Mouse (Mus musculus) liver, adult 2 months (tissue): Measurements from ENCODE around the gene C130026I21Rik. TPM values are rescaled to one million over a fixed set of nuclear protein-coding genes. Genes with fewer than 3 reads are reported as not detected.
"Not testable (repeated sequence)": the region's sequence is repeated elsewhere in the genome, so short reads cannot be mapped to it uniquely, and the experiment has no call there.

Experiments used
- DNase-seq: peaks from one replicate; pipeline ENCODE4 v3.0.0-alpha.2; 2011; ENCODE audit warnings: low read depth, low spot score; ENCODE audit errors: extremely low read depth
- H3K27ac ChIP-seq: fragments of 200-500 bp; replicated peaks from 2 replicates; pipeline ENCODE4 v1.5.1; 2012; ENCODE audit warnings: low read depth, mild to moderate bottlenecking, control low read depth, inconsistent platforms, low read length; ENCODE audit not compliant: insufficient read depth
- H3K27me3 ChIP-seq: fragments of 200-500 bp; 2 replicates; pipeline ENCODE4 v1.6.1; 2012; ENCODE audit warnings: mild to moderate bottlenecking, moderate library complexity, low read length, inconsistent platforms; ENCODE audit not compliant: control insufficient read depth, insufficient read depth
- H3K36me3 ChIP-seq: fragments of 200-500 bp; 2 replicates; pipeline ENCODE4 v1.6.1; 2012; ENCODE audit warnings: low read length, inconsistent platforms; ENCODE audit not compliant: control insufficient read depth, insufficient read depth
- H3K4me1 ChIP-seq: fragments of 200-500 bp; 2 replicates; pipeline ENCODE4 v1.6.1; 2011; ENCODE audit warnings: low read length; ENCODE audit not compliant: control insufficient read depth, insufficient read depth
- H3K4me3 ChIP-seq: fragments of 200-500 bp; 2 replicates; pipeline ENCODE4 v1.5.1; 2011; ENCODE audit warnings: low read depth, mild to moderate bottlenecking, control low read depth, low read length, moderate library complexity; ENCODE audit not compliant: insufficient read depth
- H3K79me2 ChIP-seq: fragments of 200-500 bp; 2 replicates; pipeline ENCODE4 v1.6.1; 2012; ENCODE audit warnings: inconsistent platforms, mild to moderate bottlenecking, low read length, moderate library complexity; ENCODE audit not compliant: control insufficient read depth, insufficient read depth
- H3K9ac ChIP-seq: fragments of 200-500 bp; 2 replicates; pipeline ENCODE4 v1.6.1; 2012; ENCODE audit warnings: low read depth, mild to moderate bottlenecking, control low read depth, inconsistent platforms, low read length
- WGBS: fragments of 180-500 bp; shearing (Covaris S2); methylation state at CpG from one replicate; pipeline ENCODE4 v1.1.7; 2018; 5-methylcytosine and 5-hydroxymethylcytosine counted together
- polyA plus RNA-seq: library from polyadenylated mRNA; depleted of rRNA; stranded (reverse); fragments of >200 nt; gene quantifications from 2 replicates; pipeline ENCODE4 v1.2.3, GENCODE M21; 2012
- total RNA-seq: library from RNA; depleted of rRNA; stranded (reverse); fragments of >200 nt; gene quantifications from 2 replicates; pipeline ENCODE4 v1.2.3, GENCODE M21; 2014

C130026I21Rik gene
- total and polyA plus RNA-seq, 2 experiments, result 0.09 TPM; not detected in 1

DNA sequence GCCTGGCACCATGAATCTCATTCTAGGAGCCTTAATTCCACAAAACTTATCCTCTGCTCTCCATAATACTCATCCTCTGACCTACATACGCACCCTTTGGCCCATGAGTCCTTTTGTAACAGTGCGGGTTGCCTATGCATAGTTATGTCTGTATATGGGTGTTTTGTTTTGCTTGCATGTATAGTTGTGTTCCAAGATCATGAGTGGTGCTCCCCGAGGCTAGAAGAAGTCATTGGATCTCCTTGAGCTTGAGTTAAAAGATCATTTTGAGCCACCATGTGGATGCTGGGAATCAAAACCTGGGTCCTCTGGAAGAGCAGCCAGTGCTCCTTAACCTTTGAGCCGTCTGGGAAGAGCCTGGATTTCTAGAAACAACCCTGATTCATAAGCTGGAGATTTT lies 25.4 kb downstream of the C130026I21Rik start:
- not testable (repeated sequence) for H3K27me3 ChIP-seq

DNA sequence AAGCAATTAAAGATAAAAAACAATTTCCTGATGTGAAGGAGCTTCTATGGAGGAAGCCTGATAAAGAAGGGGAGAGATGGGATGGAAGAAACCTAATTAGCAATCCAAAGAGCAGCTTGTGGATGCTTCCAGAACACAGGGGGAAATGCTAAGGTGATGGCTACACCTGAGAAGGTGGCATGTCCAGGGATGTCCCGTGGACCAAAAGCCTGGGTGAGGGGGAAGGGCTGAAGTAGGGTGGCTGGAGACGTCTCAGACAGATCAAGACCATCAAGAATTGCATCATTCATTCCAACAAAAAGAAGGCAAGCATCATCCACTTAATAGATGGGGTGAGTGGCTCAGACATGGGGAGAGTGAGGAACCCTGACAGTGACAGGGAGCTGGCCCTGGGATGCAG lies 27.3 kb downstream of the C130026I21Rik start:
- H3K79me2 ChIP-seq, H3K4me1 ChIP-seq, H3K36me3 ChIP-seq, H3K9ac ChIP-seq, H3K27ac ChIP-seq, H3K4me3 ChIP-seq, H3K27me3 ChIP-seq, DNase-seq: not testable (repeated sequence)
- 57% methylated on average over 2 of the region's 2 CpGs for WGBS

More for the DNA sequence above, 25.4 kb downstream of the C130026I21Rik start:
- not testable (repeated sequence) for H3K9ac ChIP-seq, H3K4me1 ChIP-seq, H3K36me3 ChIP-seq, H3K79me2 ChIP-seq, DNase-seq, H3K4me3 ChIP-seq, H3K27ac ChIP-seq
- 64% methylated on average over 3 of the region's 4 CpGs for WGBS

DNA sequence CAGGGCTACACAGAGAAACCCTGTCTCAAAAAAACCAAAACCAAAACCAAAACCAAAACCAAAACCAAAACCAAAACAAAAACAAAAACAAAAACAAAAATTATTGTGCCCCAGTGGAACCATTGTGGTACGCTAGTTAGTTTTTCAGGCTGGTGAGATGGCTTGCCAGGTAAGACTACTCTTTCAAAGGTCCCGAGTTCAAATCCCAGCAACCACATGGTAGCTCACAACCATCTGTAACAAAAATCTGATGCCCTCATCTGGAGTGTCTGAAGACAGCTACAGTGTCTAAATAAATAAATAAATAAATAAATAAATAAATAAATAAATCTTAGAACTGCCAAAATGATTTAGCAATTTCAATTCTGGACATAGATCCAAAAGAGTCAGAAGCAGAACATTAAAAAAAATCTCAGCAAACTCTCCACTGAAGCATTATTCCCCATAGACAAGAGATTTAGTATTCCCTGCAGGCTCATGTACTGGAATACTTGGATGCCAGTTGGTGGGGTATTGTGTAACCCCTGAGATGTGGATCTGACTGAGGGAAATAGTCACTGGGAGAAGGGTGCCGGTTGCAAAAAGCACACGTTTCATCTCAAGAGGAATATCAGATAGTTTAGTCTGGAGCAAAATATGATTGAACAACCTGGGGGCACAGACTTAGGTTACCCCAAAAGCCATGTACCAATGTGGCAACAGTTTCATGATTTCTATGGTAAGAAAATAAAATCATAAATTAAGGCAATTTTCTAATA lies 31.2 kb downstream of the C130026I21Rik start:
- not testable (repeated sequence) for H3K4me1 ChIP-seq, DNase-seq, H3K79me2 ChIP-seq, H3K4me3 ChIP-seq, H3K27ac ChIP-seq, H3K27me3 ChIP-seq, H3K36me3 ChIP-seq, H3K9ac ChIP-seq
- 69% methylated on average over 4 of the region's 4 CpGs for WGBS

DNA sequence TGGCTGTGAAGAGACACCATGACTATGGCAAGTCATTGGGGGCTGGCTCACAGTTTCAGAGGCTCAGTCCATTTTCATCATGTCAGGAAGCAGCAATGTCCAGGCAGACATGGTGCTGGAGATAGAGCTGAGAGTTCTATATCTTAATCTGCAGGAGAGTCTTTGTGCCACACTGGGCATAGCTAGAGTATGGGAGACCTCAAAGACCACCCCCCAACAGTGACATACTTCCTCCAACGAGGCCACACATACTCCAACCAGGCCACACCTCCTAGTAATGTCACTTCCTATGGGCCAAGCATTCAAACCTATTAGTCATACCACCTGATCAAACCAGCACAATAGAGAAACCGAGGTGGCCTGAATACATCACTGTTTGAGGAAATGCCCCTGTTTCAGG lies 63.8 kb downstream of the C130026I21Rik start:
- not testable (repeated sequence) for H3K27ac ChIP-seq, DNase-seq, H3K79me2 ChIP-seq, H3K27me3 ChIP-seq, H3K9ac ChIP-seq, H3K4me1 ChIP-seq, H3K4me3 ChIP-seq, H3K36me3 ChIP-seq
- 32% methylated on average over 1 of the region's 2 CpGs for WGBS

DNA sequence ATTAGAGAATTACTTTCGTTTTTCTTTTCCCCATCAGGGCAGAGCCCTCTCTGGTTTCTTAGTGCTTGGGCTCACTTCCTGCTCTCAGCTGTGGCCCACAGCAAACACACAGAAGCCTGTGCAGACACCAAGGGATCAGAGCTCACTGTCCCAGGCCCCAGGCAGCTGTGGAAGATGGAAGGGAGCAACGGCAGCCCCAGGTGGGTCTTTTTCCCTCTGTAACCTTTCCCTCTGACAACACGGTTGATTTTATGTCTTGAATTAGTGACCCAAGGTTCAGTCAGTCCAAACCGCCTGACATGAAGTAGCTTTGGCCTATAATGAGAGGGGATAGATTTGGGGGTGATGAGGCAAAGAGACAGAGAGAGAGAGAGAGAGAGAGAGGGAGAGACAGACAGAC lies 70.8 kb downstream of the C130026I21Rik start:
- not testable (repeated sequence) for H3K27me3 ChIP-seq, DNase-seq, H3K4me1 ChIP-seq, H3K27ac ChIP-seq, H3K4me3 ChIP-seq, H3K79me2 ChIP-seq, H3K9ac ChIP-seq, H3K36me3 ChIP-seq
- WGBS, result 82% methylated on average over 3 of the region's 4 CpGs

DNA sequence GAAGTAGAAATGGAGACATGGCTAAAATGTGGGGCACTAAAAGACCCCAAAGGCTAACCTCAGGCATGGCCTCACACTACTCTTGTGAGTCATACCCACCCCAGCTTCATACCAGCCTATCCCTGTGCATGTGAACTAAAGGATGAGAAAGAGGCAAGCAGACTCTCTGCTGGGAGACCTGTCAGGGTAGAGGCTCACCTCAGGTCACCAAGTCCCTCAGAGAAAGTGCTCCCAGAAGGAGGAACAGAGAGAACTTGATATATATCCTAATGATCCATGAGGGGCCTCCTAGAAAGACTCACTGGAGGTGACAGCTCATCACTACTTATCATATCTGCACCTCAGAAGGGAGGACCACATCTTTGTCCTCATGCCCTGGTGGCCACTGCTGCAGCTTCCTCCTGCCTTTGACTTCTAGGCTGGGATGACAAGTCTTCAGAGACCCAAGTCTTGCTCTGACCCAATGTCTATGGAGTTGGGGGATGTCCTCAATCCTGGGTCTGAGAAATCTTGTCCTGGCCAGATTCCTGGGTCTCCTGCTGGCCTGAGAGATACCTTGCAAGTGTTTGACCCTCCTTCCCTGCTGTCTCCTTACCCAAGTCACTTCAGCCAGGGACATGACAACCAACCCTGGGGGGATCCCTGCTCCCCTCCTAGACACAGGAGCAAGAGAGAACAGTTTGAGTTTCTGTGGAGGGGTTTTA lies 71.6 kb downstream of the C130026I21Rik start:
- DNase-seq, H3K4me1 ChIP-seq, H3K27ac ChIP-seq, H3K27me3 ChIP-seq, H3K36me3 ChIP-seq, H3K4me3 ChIP-seq, H3K9ac ChIP-seq, H3K79me2 ChIP-seq: not testable (repeated sequence)

DNA sequence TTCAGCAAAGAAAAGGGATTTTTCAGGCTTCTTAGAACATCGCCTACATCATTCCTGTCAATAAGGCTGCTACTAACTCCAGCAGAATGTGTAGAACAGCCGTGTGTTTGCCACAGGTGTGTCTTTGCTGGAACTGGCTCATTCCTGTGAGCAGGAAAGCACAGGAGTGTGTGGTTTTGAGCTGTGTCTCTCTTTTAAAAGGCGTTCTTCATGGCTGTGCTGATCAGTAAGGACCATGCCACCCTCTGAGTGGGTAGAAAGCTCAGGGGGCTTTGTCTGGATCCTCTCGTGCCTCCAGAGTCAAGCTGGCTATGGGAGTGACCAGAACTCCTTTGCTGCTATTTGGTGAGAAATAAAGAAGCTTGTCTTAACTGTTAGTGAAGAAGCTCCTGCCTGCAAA lies 73.6 kb downstream of the C130026I21Rik start:
- not testable (repeated sequence) for H3K4me3 ChIP-seq, DNase-seq, H3K4me1 ChIP-seq, H3K27me3 ChIP-seq, H3K9ac ChIP-seq, H3K36me3 ChIP-seq, H3K79me2 ChIP-seq, H3K27ac ChIP-seq
- 50% methylated on average over 4 of the region's 4 CpGs for WGBS

DNA sequence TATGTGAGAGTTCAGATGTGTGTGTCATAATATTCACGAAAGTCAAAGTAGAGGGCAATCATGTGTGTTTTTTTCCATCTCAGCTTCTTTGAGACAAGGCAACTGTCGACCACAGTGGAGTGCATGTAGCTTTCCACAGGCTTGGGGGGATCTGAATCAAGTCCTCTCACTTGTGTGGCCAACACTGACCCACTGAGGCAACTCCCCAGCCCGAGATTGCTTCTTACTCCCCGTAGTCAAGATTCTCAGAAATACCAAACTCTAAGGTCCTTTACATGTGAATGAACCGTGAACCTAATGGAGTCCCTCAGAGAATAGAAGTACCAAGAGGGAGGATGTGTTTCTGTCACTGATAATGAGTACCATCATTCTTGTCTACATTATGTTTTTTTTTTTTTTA lies 76.6 kb downstream of the C130026I21Rik start:
- not testable (repeated sequence) for H3K36me3 ChIP-seq, H3K27me3 ChIP-seq, H3K9ac ChIP-seq, H3K27ac ChIP-seq, H3K4me3 ChIP-seq, H3K79me2 ChIP-seq, DNase-seq, H3K4me1 ChIP-seq
- WGBS, result 61% methylated on average over 5 of the region's 5 CpGs

DNA sequence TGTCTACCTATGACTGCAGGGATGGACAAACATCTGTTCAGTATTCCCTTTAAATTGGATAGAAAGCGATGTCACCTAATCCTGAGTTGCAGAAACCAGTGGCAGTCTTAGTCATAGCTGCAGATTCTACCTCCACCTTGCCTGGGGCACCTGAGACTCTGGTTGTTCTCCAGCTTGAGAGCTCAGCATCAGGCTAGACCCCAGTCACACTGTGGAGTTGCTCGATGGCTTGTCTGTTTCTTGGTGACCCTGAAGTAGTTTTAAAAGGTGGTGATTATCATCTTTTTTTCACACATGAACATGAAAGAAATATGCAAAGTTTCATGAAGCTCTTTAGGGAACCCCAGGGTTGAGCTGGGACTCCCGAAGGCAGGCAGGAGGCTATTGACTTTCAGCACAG lies 88.4 kb downstream of the C130026I21Rik start:
- not testable (repeated sequence) for H3K27me3 ChIP-seq, H3K4me1 ChIP-seq, H3K79me2 ChIP-seq, H3K9ac ChIP-seq, H3K36me3 ChIP-seq, DNase-seq, H3K27ac ChIP-seq, H3K4me3 ChIP-seq
- WGBS, result 70% methylated on average over 2 of the region's 3 CpGs
